Mouse (Mus musculus): ENCODE data around the gene Cenpk. TPM values are rescaled to one million over a fixed set of nuclear protein-coding genes. Genes with fewer than 3 reads are reported as not detected.

Cenpk gene
- total RNA-seq, 2 experiments from 2014 or later: 1.9 to 2.4 TPM

Other genes with a start within 250 kb of the Cenpk start
- 10 to 100 TPM; 43.7 to 46.3 TPM for gene Nln, start 119.0 kb upstream of the Cenpk start, total RNA-seq (2021)
- 10 to 100 TPM; 70.6 to 71.7 TPM for gene Sgtb, start 118.9 kb upstream of the Cenpk start, total RNA-seq (2021)
- 10 to 100 TPM; 46.4 to 47.0 TPM for gene Trappc13, start 50.1 kb upstream of the Cenpk start, total RNA-seq (2021)
- gene Trim23, start 49.8 kb upstream of the Cenpk start, total RNA-seq (2021): 10 to 100 TPM; 54.8 to 58.1 TPM
- gene Ppwd1, start 232 bp downstream of the Cenpk start, total RNA-seq (2021): 10 to 100 TPM; 11.5 to 11.7 TPM
- 1 to 10 TPM; 2.7 to 4.3 TPM for gene Adamts6, start 59.2 kb downstream of the Cenpk start, total RNA-seq (2021)